Mouse (Mus musculus) heart, embryonic 16.5 days (tissue): ENCODE data around the gene Hibch. TPM values are rescaled to one million over a fixed set of nuclear protein-coding genes. Genes with fewer than 3 reads are reported as not detected.

Experiments
- ATAC-seq: fragments of 200-750 bp; cut with Nextera tagmentation; replicated peaks from 2 replicates; pipeline ENCODE4 v1.8.0; 2017; ENCODE audit warnings: moderate number of reproducible peaks; ENCODE audit not compliant: insufficient read depth, low FRiP score; ENCODE audit errors: extremely low read depth
- H3K27ac ChIP-seq: fragments of 300-500 bp; sonication (generic); 2 replicates; pipeline ENCODE4 v1.5.1; 2014; ENCODE audit warnings: mild to moderate bottlenecking, low read length, control low read depth, moderate library complexity
- H3K27me3 ChIP-seq: fragments of 300-500 bp; sonication (generic); 2 replicates; pipeline ENCODE4 v1.6.1; 2014; ENCODE audit warnings: low read length, mixed read lengths; ENCODE audit not compliant: control insufficient read depth, insufficient read depth
- H3K36me3 ChIP-seq: fragments of 300-500 bp; sonication (generic); 2 replicates; pipeline ENCODE4 v1.6.1; 2014; ENCODE audit not compliant: control insufficient read depth, insufficient read depth
- H3K4me1 ChIP-seq: fragments of 300-500 bp; sonication (generic); 2 replicates; pipeline ENCODE4 v1.6.1; 2014; ENCODE audit warnings: low read length, mixed read lengths; ENCODE audit not compliant: control insufficient read depth, insufficient read depth
- H3K4me2 ChIP-seq: fragments of 300-500 bp; sonication (generic); 2 replicates; pipeline ENCODE4 v1.6.1; 2014; ENCODE audit warnings: low read depth, mild to moderate bottlenecking, control low read depth, low read length
- H3K4me3 ChIP-seq: fragments of 300-500 bp; sonication (generic); 2 replicates; pipeline ENCODE4 v1.5.1; 2014; ENCODE audit warnings: mild to moderate bottlenecking, control low read depth, low read length
- H3K9ac ChIP-seq: fragments of 300-500 bp; sonication (generic); 2 replicates; pipeline ENCODE4 v1.6.1; 2014; ENCODE audit warnings: low read length, control low read depth
- H3K9me3 ChIP-seq: fragments of 300-500 bp; sonication (generic); replicated peaks from 2 replicates; pipeline ENCODE4 v1.6.1; 2016; ENCODE audit warnings: low read length; ENCODE audit not compliant: control insufficient read depth
- WGBS: fragments of 180-500 bp; shearing (Covaris S2); extraction: QIAGEN DNeasy Blood & Tissue Kit; methylation state at CpG from one replicate; pipeline ENCODE4 v1.1.7; 2014; 5-methylcytosine and 5-hydroxymethylcytosine counted together
- polyA plus RNA-seq: library from polyadenylated mRNA; unstranded; fragments of >200 nt; fragmentation: Nextera tagmentation; extraction: Ambion mirVana; gene quantifications from 2 replicates; pipeline ENCODE4 v1.2.1, GENCODE M21; 2015

The Hibch gene
- polyA plus RNA-seq: 34.8 and 35.5 TPM in 2 replicates

- 3% methylated on average over 45 of the region's 45 CpGs for WGBS
- no peaks in the 10 kb centered on the region for H3K36me3 ChIP-seq
- peak within 1 kb of the TSS; percentile 81 for H3K4me2 ChIP-seq
- peak within 1 kb of the TSS; percentile 85 for H3K27ac ChIP-seq
- H3K27me3 ChIP-seq: no peaks in the 10 kb centered on the region
- peak within 1 kb of the TSS; percentile 77 for H3K4me3 ChIP-seq
- peaks cover 7% of the 10 kb centered on the region; the same call in 1 of the 2 replicates for H3K4me1 ChIP-seq
- peak within 1 kb of the TSS; percentile 81 for H3K9ac ChIP-seq
- peak; percentile 100 for ATAC-seq
- H3K9me3 ChIP-seq: no peaks in the 10 kb centered on the region
Observed at GRCm38 (mm10) chr1:52844782-52845665, at the start of gene Hibch. Gene Hibch (plus strand): TSS chr1:52844929.

GRCm38 (mm10) chr1:52795927-52796326 lies 48.8 kb upstream of the Hibch start:
- peaks cover 5% of the 10 kb centered on the region; the same call in 1 of the 2 replicates for H3K36me3 ChIP-seq
- H3K4me1 ChIP-seq: peaks cover 26% of the 10 kb centered on the region
- 79% methylated on average over 2 of the region's 2 CpGs for WGBS

GRCm38 (mm10) chr1:52799056-52799726 lies 45.5 kb upstream of the Hibch start:
- Histone ChIP-seq H3K9me3 (no peaks in the 10 kb centered on the region; the same call in 1 of the 2 replicates), H3K4me1 (peaks cover 26% of the 10 kb centered on the region), H3K27ac (peak overlapping the region; percentile 58), H3K27me3 (no peaks in the 10 kb centered on the region), H3K9ac (peak overlapping the region; percentile 36), H3K36me3 (peaks cover 4% of the 10 kb centered on the region; the same call in 1 of the 2 replicates), H3K4me3 (peak overlapping the region; percentile 11; the same call in 1 of the 2 replicates), H3K4me2 (peak overlapping the region; percentile 34)
- WGBS: 34% methylated on average over 10 of the region's 10 CpGs
- ATAC-seq: peak; percentile 74

More at GRCm38 (mm10) chr1:52795927-52796326, 48.8 kb upstream of the Hibch start:
- H3K9me3 ChIP-seq: no peaks in the 10 kb centered on the region
- no peak overlapping the region for H3K9ac ChIP-seq
- H3K4me3 ChIP-seq: no peak overlapping the region
- no peaks in the 10 kb centered on the region for H3K27me3 ChIP-seq
- H3K27ac ChIP-seq: no peak overlapping the region
- no peak overlapping the region for H3K4me2 ChIP-seq
- no peak for ATAC-seq

GRCm38 (mm10) chr1:52799772-52800171 lies 45.0 kb upstream of the Hibch start:
- ATAC-seq: peak; percentile 35; the same call in 1 of the 2 replicates
- Histone ChIP-seq H3K4me2 (peak overlapping the region; percentile 34), H3K4me3 (no peak overlapping the region; the same call in 1 of the 2 replicates), H3K27me3 (no peaks in the 10 kb centered on the region), H3K9ac (no peak overlapping the region), H3K9me3 (no peaks in the 10 kb centered on the region; the same call in 1 of the 2 replicates), H3K27ac (peak overlapping the region; percentile 58), H3K36me3 (no peaks in the 10 kb centered on the region), H3K4me1 (peaks cover 26% of the 10 kb centered on the region)
- WGBS: 29% methylated on average over 5 of the region's 5 CpGs

- ATAC-seq: peak; percentile 61
- Histone ChIP-seq H3K27ac (peak overlapping the region; percentile 48), H3K27me3 (no peaks in the 10 kb centered on the region), H3K4me3 (no peak overlapping the region), H3K4me2 (peak overlapping the region; percentile 34; the same call in 1 of the 2 replicates), H3K9me3 (no peaks in the 10 kb centered on the region; the same call in 1 of the 2 replicates), H3K9ac (no peak overlapping the region), H3K36me3 (no peaks in the 10 kb centered on the region), H3K4me1 (peaks cover 26% of the 10 kb centered on the region)
- 31% methylated on average over 3 of the region's 3 CpGs for WGBS
Observed at GRCm38 (mm10) chr1:52800340-52800740, 44.4 kb upstream of the Hibch start.

- 79% methylated on average over 5 of the region's 5 CpGs for WGBS
- H3K9me3 ChIP-seq: no peaks in the 10 kb centered on the region; the same call in 1 of the 2 replicates
- no peak overlapping the region for H3K4me2 ChIP-seq
- H3K27me3 ChIP-seq: no peaks in the 10 kb centered on the region
- no peak overlapping the region for H3K9ac ChIP-seq
- H3K4me1 ChIP-seq: peaks cover 26% of the 10 kb centered on the region
- H3K27ac ChIP-seq: no peak overlapping the region
- no peaks in the 10 kb centered on the region for H3K36me3 ChIP-seq
- ATAC-seq: no peak
- no peak overlapping the region for H3K4me3 ChIP-seq
Observed at GRCm38 (mm10) chr1:52801651-52802050, 43.1 kb upstream of the Hibch start.

- 85% methylated on average over 5 of the region's 5 CpGs for WGBS
- no peak overlapping the region for H3K27ac ChIP-seq
- no peak for ATAC-seq
- H3K4me3 ChIP-seq: no peak overlapping the region
- H3K36me3 ChIP-seq: no peaks in the 10 kb centered on the region
- no peak overlapping the region for H3K9ac ChIP-seq
- no peak overlapping the region for H3K4me2 ChIP-seq
- H3K9me3 ChIP-seq: no peaks in the 10 kb centered on the region; the same call in 1 of the 2 replicates
- peaks cover 26% of the 10 kb centered on the region for H3K4me1 ChIP-seq
- H3K27me3 ChIP-seq: no peaks in the 10 kb centered on the region
Observed at GRCm38 (mm10) chr1:52802406-52802975, 42.2 kb upstream of the Hibch start.

- ATAC-seq: no peak
- WGBS: 86% methylated on average over 1 of the region's 1 CpGs
- Histone ChIP-seq H3K27ac (no peak overlapping the region), H3K9me3 (no peaks in the 10 kb centered on the region; the same call in 1 of the 2 replicates), H3K4me2 (no peak overlapping the region), H3K4me3 (no peak overlapping the region), H3K9ac (no peak overlapping the region), H3K4me1 (peaks cover 5% of the 10 kb centered on the region), H3K36me3 (no peaks in the 10 kb centered on the region), H3K27me3 (no peaks in the 10 kb centered on the region)
Observed at GRCm38 (mm10) chr1:52805041-52805440, 39.7 kb upstream of the Hibch start.
